Mouse (Mus musculus): ENCODE measurements around the gene Mrps12. TPM values are rescaled to one million over a fixed set of nuclear protein-coding genes. Genes with fewer than 3 reads are reported as not detected.

Mrps12 gene
- 120 TPM in 2 replicates for polyA plus RNA-seq (2015; fragmentation: Nextera tagmentation; extraction: Ambion mirVana)

GRCm38 (mm10) chr7:28741709-28742438 lies at the start of gene Mrps12, which contains the start of gene Sars2:
Mrps12 (minus strand) TSS chr7:28741820.
Sars2 (plus strand) TSS chr7:28741992.
- H3K27me3 ChIP-seq (ENCODE audit: control insufficient read depth, insufficient read depth, low read depth, low read length): no peaks in the 10 kb centered on the region
- H3K27ac ChIP-seq (ENCODE audit: low read length): peak within 1 kb of the TSS; percentile 77
- peaks cover 16% of the 10 kb centered on the region for H3K36me3 ChIP-seq (ENCODE audit: control insufficient read depth, insufficient read depth, low read length)
- peak within 1 kb of the TSS; percentile 91 for H3K4me2 ChIP-seq (ENCODE audit: low read depth, low read length)
- peaks cover 12% of the 10 kb centered on the region for H3K4me1 ChIP-seq (replicated peaks; ENCODE audit: control insufficient read depth, insufficient read depth, low read length)
- H3K4me3 ChIP-seq (ENCODE audit: low read length): peak within 1 kb of the TSS; percentile 74
- ATAC-seq (ENCODE audit: low read depth): peak; percentile 99
- under 1% methylated on average over 39 of the region's 39 CpGs for WGBS
- peak within 1 kb of the TSS; percentile 82 for H3K9ac ChIP-seq (ENCODE audit: low read length)
- H3K9me3 ChIP-seq (ENCODE audit: control insufficient read depth, low read length): no peaks in the 10 kb centered on the region

- Histone ChIP-seq H3K4me1 (replicated peaks; ENCODE audit: control insufficient read depth, insufficient read depth, low read length) (no peaks in the 10 kb centered on the region), H3K36me3 (ENCODE audit: control insufficient read depth, insufficient read depth, low read length) (no peaks in the 10 kb centered on the region; the same call in 1 of the 2 replicates), H3K9ac (ENCODE audit: low read length) (no peak overlapping the region), H3K27me3 (ENCODE audit: control insufficient read depth, insufficient read depth, low read depth, low read length) (no peaks in the 10 kb centered on the region), H3K4me3 (ENCODE audit: low read length) (no peak overlapping the region), H3K4me2 (ENCODE audit: low read depth, low read length) (no peak overlapping the region), H3K9me3 (ENCODE audit: control insufficient read depth, low read length) (no peaks in the 10 kb centered on the region), H3K27ac (ENCODE audit: low read length) (no peak overlapping the region)
- ATAC-seq (ENCODE audit: low read depth): peak; percentile 24; the same call in 1 of the 2 replicates
- 49% methylated on average over 8 of the region's 8 CpGs for WGBS
These were observed 48.6 kb upstream of the Mrps12 start for GRCm38 (mm10) chr7:28790066-28790806.

- no peak for ATAC-seq (ENCODE audit: low read depth)
- Histone ChIP-seq H3K9ac (ENCODE audit: low read length) (0 out of 2 replicates have a peak overlapping the region, but pooled peaks have one; percentile 1), H3K4me3 (ENCODE audit: low read length) (no peak overlapping the region), H3K36me3 (ENCODE audit: control insufficient read depth, insufficient read depth, low read length) (no peaks in the 10 kb centered on the region; the same call in 1 of the 2 replicates), H3K9me3 (ENCODE audit: control insufficient read depth, low read length) (no peaks in the 10 kb centered on the region), H3K27me3 (ENCODE audit: control insufficient read depth, insufficient read depth, low read depth, low read length) (no peaks in the 10 kb centered on the region), H3K4me1 (replicated peaks; ENCODE audit: control insufficient read depth, insufficient read depth, low read length) (no peaks in the 10 kb centered on the region), H3K27ac (ENCODE audit: low read length) (no peak overlapping the region), H3K4me2 (ENCODE audit: low read depth, low read length) (no peak overlapping the region)
- WGBS: 51% methylated on average over 3 of the region's 3 CpGs
These were observed 47.6 kb upstream of the Mrps12 start for GRCm38 (mm10) chr7:28789235-28789634.

- Histone ChIP-seq H3K27ac (ENCODE audit: low read length) (no peak within 1 kb of the TSS), H3K9ac (ENCODE audit: low read length) (0 out of 2 replicates have a peak within 1 kb of the TSS, but pooled peaks have one; percentile 1), H3K36me3 (ENCODE audit: control insufficient read depth, insufficient read depth, low read length) (peaks cover 2% of the 10 kb centered on the region), H3K9me3 (ENCODE audit: control insufficient read depth, low read length) (no peaks in the 10 kb centered on the region), H3K27me3 (ENCODE audit: control insufficient read depth, insufficient read depth, low read depth, low read length) (no peaks in the 10 kb centered on the region), H3K4me1 (replicated peaks; ENCODE audit: control insufficient read depth, insufficient read depth, low read length) (no peaks in the 10 kb centered on the region), H3K4me3 (ENCODE audit: low read length) (no peak within 1 kb of the TSS), H3K4me2 (ENCODE audit: low read depth, low read length) (no peak within 1 kb of the TSS)
- WGBS: 63% methylated on average over 5 of the region's 5 CpGs
- ATAC-seq (ENCODE audit: low read depth): no peak
These were observed 46.9 kb upstream of the Mrps12 start, which contains the start of gene Rinl for GRCm38 (mm10) chr7:28788307-28789195. Rinl (plus strand) TSS chr7:28788969.

- H3K4me3 ChIP-seq (ENCODE audit: low read length): no peak overlapping the region
- peaks cover 7% of the 10 kb centered on the region for H3K36me3 ChIP-seq (ENCODE audit: control insufficient read depth, insufficient read depth, low read length)
- ATAC-seq (ENCODE audit: low read depth): no peak
- H3K4me1 ChIP-seq (replicated peaks; ENCODE audit: control insufficient read depth, insufficient read depth, low read length): no peaks in the 10 kb centered on the region
- 91% methylated on average over 9 of the region's 9 CpGs for WGBS
- H3K9me3 ChIP-seq (ENCODE audit: control insufficient read depth, low read length): no peaks in the 10 kb centered on the region
- no peaks in the 10 kb centered on the region for H3K27me3 ChIP-seq (ENCODE audit: control insufficient read depth, insufficient read depth, low read depth, low read length)
- no peak overlapping the region for H3K4me2 ChIP-seq (ENCODE audit: low read depth, low read length)
- H3K27ac ChIP-seq (ENCODE audit: low read length): no peak overlapping the region
- no peak overlapping the region for H3K9ac ChIP-seq (ENCODE audit: low read length)
These were observed 46.3 kb upstream of the Mrps12 start for GRCm38 (mm10) chr7:28787884-28788283.

GRCm38 (mm10) chr7:28785161-28785560 lies 43.5 kb upstream of the Mrps12 start:
- Histone ChIP-seq H3K9me3 (ENCODE audit: control insufficient read depth, low read length) (no peaks in the 10 kb centered on the region), H3K27me3 (ENCODE audit: control insufficient read depth, insufficient read depth, low read depth, low read length) (no peaks in the 10 kb centered on the region), H3K36me3 (ENCODE audit: control insufficient read depth, insufficient read depth, low read length) (peaks cover 7% of the 10 kb centered on the region), H3K4me2 (ENCODE audit: low read depth, low read length) (no peak overlapping the region), H3K9ac (ENCODE audit: low read length) (no peak overlapping the region), H3K4me1 (replicated peaks; ENCODE audit: control insufficient read depth, insufficient read depth, low read length) (peaks cover 2% of the 10 kb centered on the region), H3K27ac (ENCODE audit: low read length) (no peak overlapping the region), H3K4me3 (ENCODE audit: low read length) (no peak overlapping the region)
- no peak for ATAC-seq (ENCODE audit: low read depth)
- 74% methylated on average over 5 of the region's 5 CpGs for WGBS

- no peak overlapping the region for H3K9ac ChIP-seq (ENCODE audit: low read length)
- ATAC-seq (ENCODE audit: low read depth): no peak
- H3K4me2 ChIP-seq (ENCODE audit: low read depth, low read length): no peak overlapping the region
These were observed 39.6 kb upstream of the Mrps12 start for GRCm38 (mm10) chr7:28781261-28781663.

GRCm38 (mm10) chr7:28780857-28781256 lies 39.2 kb upstream of the Mrps12 start:
- Histone ChIP-seq H3K9ac (ENCODE audit: low read length) (no peak overlapping the region), H3K4me2 (ENCODE audit: low read depth, low read length) (no peak overlapping the region), H3K27me3 (ENCODE audit: control insufficient read depth, insufficient read depth, low read depth, low read length) (no peaks in the 10 kb centered on the region), H3K27ac (ENCODE audit: low read length) (peak overlapping the region; percentile 17; the same call in 1 of the 2 replicates), H3K4me3 (ENCODE audit: low read length) (no peak overlapping the region), H3K36me3 (ENCODE audit: control insufficient read depth, insufficient read depth, low read length) (peaks cover 9% of the 10 kb centered on the region; the same call in 1 of the 2 replicates), H3K9me3 (ENCODE audit: control insufficient read depth, low read length) (no peaks in the 10 kb centered on the region), H3K4me1 (replicated peaks; ENCODE audit: control insufficient read depth, insufficient read depth, low read length) (peaks cover 4% of the 10 kb centered on the region)
- WGBS: 75% methylated on average over 7 of the region's 7 CpGs
- ATAC-seq (ENCODE audit: low read depth): no peak

More at GRCm38 (mm10) chr7:28781261-28781663, 39.6 kb upstream of the Mrps12 start:
- Histone ChIP-seq H3K36me3 (ENCODE audit: control insufficient read depth, insufficient read depth, low read length) (peaks cover 9% of the 10 kb centered on the region), H3K27ac (ENCODE audit: low read length) (no peak overlapping the region), H3K27me3 (ENCODE audit: control insufficient read depth, insufficient read depth, low read depth, low read length) (no peaks in the 10 kb centered on the region), H3K4me1 (replicated peaks; ENCODE audit: control insufficient read depth, insufficient read depth, low read length) (peaks cover 4% of the 10 kb centered on the region), H3K9me3 (ENCODE audit: control insufficient read depth, low read length) (no peaks in the 10 kb centered on the region), H3K4me3 (ENCODE audit: low read length) (no peak overlapping the region)
- WGBS: 86% methylated on average over 8 of the region's 8 CpGs

Measured in lung, embryonic 16.5 days (tissue).